Mouse (Mus musculus) limb, embryonic 12.5 days (tissue): ENCODE data around the gene Pim3. TPM values are rescaled to one million over a fixed set of nuclear protein-coding genes. Genes with fewer than 3 reads are reported as not detected.

Source experiments
- ATAC-seq: fragments of 200-750 bp; cut with Nextera tagmentation; 2 replicates; pipeline ENCODE4 v1.8.0; 2017; ENCODE audit warnings: low read depth, moderate TSS enrichment; ENCODE audit not compliant: insufficient number of reproducible peaks, insufficient read depth, low FRiP score, low TSS enrichment
- H3K27ac ChIP-seq: fragments of 300-500 bp; sonication (generic); 2 replicates; pipeline ENCODE4 v1.5.1; 2016; ENCODE audit warnings: mild to moderate bottlenecking, moderate library complexity
- H3K27me3 ChIP-seq: fragments of 300-500 bp; sonication (generic); 2 replicates; pipeline ENCODE4 v1.6.1; 2016; ENCODE audit warnings: mild to moderate bottlenecking, moderate library complexity
- H3K36me3 ChIP-seq: fragments of 300-500 bp; sonication (generic); 2 replicates; pipeline ENCODE4 v1.6.1; 2016; ENCODE audit warnings: mild to moderate bottlenecking, moderate library complexity
- H3K4me1 ChIP-seq: fragments of 300-500 bp; sonication (generic); replicated peaks from 2 replicates; pipeline ENCODE4 v1.6.1; 2016
- H3K4me2 ChIP-seq: fragments of 300-500 bp; sonication (generic); 2 replicates; pipeline ENCODE4 v1.6.1; 2016; ENCODE audit warnings: mild to moderate bottlenecking, moderate library complexity
- H3K4me3 ChIP-seq: fragments of 300-500 bp; sonication (generic); replicated peaks from 2 replicates; pipeline ENCODE4 v1.5.1; 2016; ENCODE audit warnings: mild to moderate bottlenecking
- H3K9ac ChIP-seq: fragments of 300-500 bp; sonication (generic); replicated peaks from 2 replicates; pipeline ENCODE4 v1.6.1; 2016; ENCODE audit warnings: mild to moderate bottlenecking, moderate library complexity
- H3K9me3 ChIP-seq: fragments of 300-500 bp; sonication (generic); 2 replicates; pipeline ENCODE4 v1.6.1; 2016; ENCODE audit warnings: mild to moderate bottlenecking, moderate library complexity
- WGBS: fragments of 180-500 bp; shearing (Covaris S2); methylation state at CpG from one replicate; pipeline ENCODE4 v1.1.7; 2016; 5-methylcytosine and 5-hydroxymethylcytosine counted together
- polyA plus RNA-seq: library from polyadenylated mRNA; unstranded; fragments of >200 nt; fragmentation: Nextera tagmentation; extraction: Ambion mirVana; gene quantifications from 2 replicates; pipeline ENCODE4 v1.2.1, GENCODE M21; 2016

The Pim3 gene
- polyA plus RNA-seq, 1 experiment from 2014 or later = 53.9 TPM

- 47% methylated on average over 3 of the region's 3 CpGs for WGBS
- Histone ChIP-seq H3K4me2 (no peak overlapping the region), H3K9ac (no peak overlapping the region), H3K36me3 (no peaks in the 10 kb centered on the region), H3K4me3 (no peak overlapping the region), H3K4me1 (peaks cover 33% of the 10 kb centered on the region), H3K27ac (no peak overlapping the region), H3K9me3 (no peaks in the 10 kb centered on the region), H3K27me3 (no peaks in the 10 kb centered on the region)
- no peak for ATAC-seq
Measured at GRCm38 (mm10) chr15:88851076-88851475, 10.9 kb upstream of the Pim3 start.

DNA sequence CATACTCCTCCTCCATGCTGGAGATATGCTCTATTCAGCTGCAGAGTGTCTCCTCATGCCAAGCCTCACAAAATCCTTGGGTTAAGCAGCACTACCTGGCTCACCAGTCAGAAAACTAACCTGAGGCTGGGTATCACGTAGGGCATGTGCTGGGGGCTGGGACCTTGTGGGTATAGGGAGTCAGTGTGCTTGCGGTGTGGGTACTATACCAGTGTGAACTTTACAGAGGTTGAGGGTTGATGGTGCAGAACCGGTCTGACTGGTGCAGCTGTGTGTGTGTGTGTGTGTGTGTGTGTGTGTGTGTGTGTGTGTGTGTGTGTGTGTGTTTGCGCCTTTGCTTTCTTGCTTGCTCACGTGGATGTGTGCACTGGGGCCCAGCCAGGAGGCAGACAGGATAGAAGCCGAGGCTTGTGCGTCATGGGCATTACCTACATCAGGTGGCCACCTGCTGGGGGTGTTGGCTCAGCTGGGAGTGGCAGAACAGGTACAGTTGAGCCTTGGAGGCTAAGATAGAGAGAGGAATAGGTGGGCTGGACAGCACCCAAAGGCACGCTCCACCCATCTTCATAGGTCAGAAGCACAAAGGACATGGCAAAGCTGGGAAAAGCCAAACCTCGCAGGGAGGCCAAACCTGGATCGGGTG is 10.4 kb upstream of the Pim3 start:
- H3K4me2 ChIP-seq = no peak overlapping the region
- no peak overlapping the region for H3K27ac ChIP-seq
- no peak overlapping the region for H3K9ac ChIP-seq
- no peaks in the 10 kb centered on the region for H3K9me3 ChIP-seq
- no peak overlapping the region for H3K4me3 ChIP-seq
- no peaks in the 10 kb centered on the region for H3K27me3 ChIP-seq
- no peak for ATAC-seq
- H3K36me3 ChIP-seq = no peaks in the 10 kb centered on the region
- 78% methylated on average over 10 of the region's 10 CpGs for WGBS
- H3K4me1 ChIP-seq = peaks cover 33% of the 10 kb centered on the region

DNA sequence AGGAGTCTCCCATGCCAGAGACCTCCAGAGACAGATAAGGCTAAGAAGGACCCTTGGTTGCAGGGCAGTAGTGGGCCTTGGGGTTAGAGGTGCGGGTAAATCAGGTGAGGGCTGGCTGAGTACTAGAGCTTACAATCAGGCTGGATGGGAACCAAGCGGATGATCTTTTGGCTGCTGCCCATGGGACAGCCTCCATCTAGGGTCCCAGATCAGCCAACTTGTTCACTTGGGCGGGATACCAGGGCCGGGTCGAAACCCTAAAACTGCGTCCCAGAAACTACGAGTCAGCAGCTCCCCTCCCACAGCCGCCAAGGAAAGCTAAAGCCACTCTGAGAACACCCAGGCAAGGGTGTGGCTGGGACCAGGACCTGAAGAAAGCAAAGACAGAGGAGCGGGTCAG is 8.9 kb upstream of the Pim3 start:
- H3K27me3 ChIP-seq = no peaks in the 10 kb centered on the region
- H3K4me3 ChIP-seq = no peak overlapping the region
- no peak overlapping the region for H3K4me2 ChIP-seq
- no peak for ATAC-seq
- peaks cover 33% of the 10 kb centered on the region for H3K4me1 ChIP-seq
- H3K27ac ChIP-seq = no peak overlapping the region
- no peaks in the 10 kb centered on the region for H3K9me3 ChIP-seq
- WGBS = 85% methylated on average over 9 of the region's 9 CpGs
- H3K9ac ChIP-seq = no peak overlapping the region
- no peaks in the 10 kb centered on the region for H3K36me3 ChIP-seq

- Histone ChIP-seq H3K27ac (no peak overlapping the region), H3K9ac (no peak overlapping the region), H3K27me3 (no peaks in the 10 kb centered on the region), H3K9me3 (no peaks in the 10 kb centered on the region), H3K4me3 (no peak overlapping the region), H3K36me3 (no peaks in the 10 kb centered on the region), H3K4me1 (peaks cover 33% of the 10 kb centered on the region), H3K4me2 (no peak overlapping the region)
- 62% methylated on average over 6 of the region's 6 CpGs for WGBS
- no peak for ATAC-seq
Measured at GRCm38 (mm10) chr15:88854119-88854968, 7.6 kb upstream of the Pim3 start.

- peaks cover 30% of the 10 kb centered on the region for H3K4me1 ChIP-seq
- no peak overlapping the region for H3K4me3 ChIP-seq
- ATAC-seq = no peak
- no peaks in the 10 kb centered on the region for H3K36me3 ChIP-seq
- H3K27me3 ChIP-seq = no peaks in the 10 kb centered on the region
- H3K9me3 ChIP-seq = no peaks in the 10 kb centered on the region
- no peak overlapping the region for H3K27ac ChIP-seq
- 82% methylated on average over 15 of the region's 15 CpGs for WGBS
- H3K9ac ChIP-seq = no peak overlapping the region
- no peak overlapping the region for H3K4me2 ChIP-seq
Measured at GRCm38 (mm10) chr15:88854969-88855830, 6.8 kb upstream of the Pim3 start.

- Histone ChIP-seq H3K9me3 (no peaks in the 10 kb centered on the region), H3K4me3 (no peak overlapping the region), H3K36me3 (no peaks in the 10 kb centered on the region), H3K27me3 (no peaks in the 10 kb centered on the region), H3K9ac (no peak overlapping the region), H3K4me2 (no peak overlapping the region), H3K27ac (no peak overlapping the region), H3K4me1 (peaks cover 23% of the 10 kb centered on the region)
- 73% methylated on average over 6 of the region's 6 CpGs for WGBS
- ATAC-seq = no peak
Measured at GRCm38 (mm10) chr15:88855896-88856417, 6.0 kb upstream of the Pim3 start.

GRCm38 (mm10) chr15:88856613-88857012 is 5.4 kb upstream of the Pim3 start:
- no peak overlapping the region for H3K4me2 ChIP-seq
- 88% methylated on average over 5 of the region's 5 CpGs for WGBS
- ATAC-seq = no peak

DNA sequence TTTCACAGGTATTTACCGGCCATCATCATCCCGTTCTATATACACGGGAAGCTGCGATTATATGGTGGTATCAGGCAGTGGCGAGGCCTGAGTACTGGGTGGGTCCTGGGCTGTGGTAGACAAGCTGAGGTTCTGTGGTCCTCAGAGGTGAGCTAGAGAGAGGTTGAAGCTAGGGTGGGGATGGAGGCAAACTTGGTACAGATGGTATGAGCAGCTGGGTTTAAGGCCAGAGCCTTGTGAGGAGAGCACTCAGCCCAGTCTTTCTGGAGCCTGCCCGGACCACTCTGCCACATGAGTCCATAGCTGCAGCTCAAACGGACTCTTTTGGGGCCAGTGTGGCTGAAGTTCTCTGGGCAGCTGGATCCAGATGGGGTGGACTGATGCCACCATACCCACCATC is 4.6 kb upstream of the Pim3 start:
- no peak overlapping the region for H3K4me2 ChIP-seq
- no peak overlapping the region for H3K9ac ChIP-seq
- WGBS = 89% methylated on average over 7 of the region's 7 CpGs
- H3K4me1 ChIP-seq = peaks cover 20% of the 10 kb centered on the region
- H3K4me3 ChIP-seq = no peak overlapping the region
- H3K9me3 ChIP-seq = no peaks in the 10 kb centered on the region
- H3K27ac ChIP-seq = no peak overlapping the region
- H3K36me3 ChIP-seq = no peaks in the 10 kb centered on the region
- ATAC-seq = no peak
- no peaks in the 10 kb centered on the region for H3K27me3 ChIP-seq

More at GRCm38 (mm10) chr15:88856613-88857012, 5.4 kb upstream of the Pim3 start:
- Histone ChIP-seq H3K4me1 (peaks cover 21% of the 10 kb centered on the region), H3K27me3 (no peaks in the 10 kb centered on the region), H3K36me3 (no peaks in the 10 kb centered on the region), H3K4me3 (no peak overlapping the region), H3K27ac (no peak overlapping the region), H3K9me3 (no peaks in the 10 kb centered on the region), H3K9ac (no peak overlapping the region)

DNA sequence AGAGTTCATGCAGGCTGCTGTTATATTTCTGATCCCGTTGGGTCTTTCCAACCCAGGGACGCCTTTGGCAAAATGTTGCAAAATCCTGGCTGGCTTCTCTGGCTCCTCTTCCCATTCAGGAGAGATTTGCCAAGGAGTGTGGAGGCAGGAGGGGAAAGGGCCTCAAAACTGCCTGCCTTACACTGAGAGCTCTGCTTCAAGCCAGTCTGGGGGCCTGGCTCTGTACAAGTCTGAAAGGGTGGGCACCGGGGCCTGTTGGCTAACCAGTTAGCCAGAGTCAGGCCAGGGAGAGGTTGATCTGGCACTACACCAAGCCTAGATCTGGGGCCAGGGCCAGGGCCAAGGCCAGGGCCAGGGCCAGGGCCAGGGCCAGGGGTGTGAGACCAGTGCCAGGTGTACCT is 3.8 kb upstream of the Pim3 start:
- no peak overlapping the region for H3K27ac ChIP-seq
- H3K4me2 ChIP-seq = no peak overlapping the region
- H3K9ac ChIP-seq = no peak overlapping the region
- peaks cover 25% of the 10 kb centered on the region for H3K4me1 ChIP-seq
- ATAC-seq = no peak
- H3K4me3 ChIP-seq = no peak overlapping the region
- H3K9me3 ChIP-seq = no peaks in the 10 kb centered on the region
- H3K27me3 ChIP-seq = no peaks in the 10 kb centered on the region
- no peaks in the 10 kb centered on the region for H3K36me3 ChIP-seq
- WGBS = 87% methylated on average over 3 of the region's 3 CpGs

DNA sequence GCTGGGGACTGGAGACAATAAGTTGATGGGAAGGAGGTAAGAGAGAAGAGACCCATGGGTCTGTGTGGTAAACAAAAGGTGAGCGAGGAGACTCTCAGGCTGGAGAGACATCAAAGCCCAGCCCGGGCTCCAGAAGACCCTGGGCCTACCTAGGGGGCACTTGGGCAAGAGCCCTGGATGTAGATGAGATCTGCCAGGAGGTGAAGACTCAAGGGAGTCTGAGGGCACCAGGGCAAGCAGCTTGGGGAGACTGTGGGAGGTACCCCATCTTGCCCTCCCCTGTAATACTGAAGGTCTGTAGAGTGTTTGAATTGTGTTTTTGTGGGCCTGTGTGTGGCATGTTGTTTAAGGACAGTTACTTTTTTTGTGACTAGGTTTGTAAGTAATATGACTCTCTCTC is 3.3 kb upstream of the Pim3 start:
- Histone ChIP-seq H3K36me3 (no peaks in the 10 kb centered on the region), H3K9me3 (no peaks in the 10 kb centered on the region), H3K4me2 (no peak overlapping the region), H3K9ac (no peak overlapping the region), H3K4me3 (no peak overlapping the region), H3K4me1 (peaks cover 27% of the 10 kb centered on the region), H3K27me3 (no peaks in the 10 kb centered on the region), H3K27ac (no peak overlapping the region)
- WGBS = 63% methylated on average over 2 of the region's 2 CpGs
- no peak for ATAC-seq
